8 mouse cellular contexts compared by ENCODE assay signal in the genomic region with DNA sequence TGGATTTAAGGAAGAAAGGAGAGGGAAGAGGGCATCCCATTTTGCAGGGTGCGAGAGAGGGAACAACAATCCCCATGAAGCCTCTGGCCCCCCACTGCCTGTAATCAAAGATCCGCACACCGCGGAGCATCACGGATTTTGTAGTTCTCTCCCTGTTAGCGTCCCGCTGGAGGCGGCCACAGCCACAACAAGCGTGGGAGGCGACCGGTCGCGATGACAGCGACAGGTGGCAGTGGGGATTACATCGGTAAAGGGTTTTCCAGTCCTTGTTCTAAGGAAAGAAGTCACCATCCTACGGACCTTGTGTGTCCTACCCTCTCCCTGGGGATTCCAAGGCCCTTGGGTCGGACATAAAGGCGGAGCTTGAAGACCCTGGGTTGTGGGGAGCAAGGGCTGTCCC. TPM values are rescaled to one million over a fixed set of nuclear protein-coding genes. Genes with fewer than 3 reads are reported as not detected.
DNase-seq lines count a peak whose midpoint lies in the region; ATAC-seq and TF ChIP-seq lines count a peak whose summit lies in the region.

No protein-coding gene starts in this region.

- no peak; the same call in 1 of the 2 replicates for TF ChIP-seq CTCF in midbrain, postnatal 0 days (IDR thresholded peaks at IDR 0.05)
- TF ChIP-seq CTCF in testis, adult 2 months (IDR thresholded peaks at IDR 0.05; ENCODE audit: control insufficient read depth, insufficient read depth, insufficient replicate concordance, low read depth, low read length) = no peak

- no peak for ATAC-seq in CD4-positive, CD25-positive, alpha-beta regulatory T cell, adult 4 months
- no peak for ATAC-seq in embryonic facial prominence, embryonic 13.5 days (ENCODE audit: insufficient number of reproducible peaks, insufficient read depth, low FRiP score, low TSS enrichment, low read depth)
- 0 out of 2 replicates have a peak, but pooled peaks have one; percentile 28 for ATAC-seq in hindbrain, embryonic 11.5 days (ENCODE audit: low FRiP score)
- peak; percentile 35; the same call in 1 of the 2 replicates for ATAC-seq in midbrain, postnatal 0 days (ENCODE audit: low FRiP score)

- peak overlapping the region; percentile 39 for H3K4me3 ChIP-seq in embryonic facial prominence, embryonic 13.5 days
- H3K4me3 ChIP-seq in hindbrain, embryonic 11.5 days (ENCODE audit: low read depth, low read length) = peak overlapping the region; percentile 32
- peak overlapping the region; percentile 39 for H3K4me3 ChIP-seq in limb, embryonic 10.5 days
- peak overlapping the region; percentile 70 for H3K4me3 ChIP-seq in midbrain, postnatal 0 days (ENCODE audit: low read depth, low read length)
- peak overlapping the region; percentile 72 for H3K4me3 ChIP-seq in testis, adult 2 months (ENCODE audit: control insufficient read depth, low read depth, low read length)

- peak; percentile 27 for DNase-seq in CD4-positive, CD25-positive, alpha-beta regulatory T cell, adult 2 months (ENCODE audit: low read depth, low spot score)
- DNase-seq in adrenal gland, postnatal 10 days = peak; percentile 59
- DNase-seq in hindbrain, embryonic 11.5 days (ENCODE audit: low spot score) = peak; percentile 83
- peak; percentile 70 for DNase-seq in limb, embryonic 10.5 days (ENCODE audit: low spot score)
- peak; percentile 91 for DNase-seq in midbrain, postnatal 0 days (ENCODE audit: low spot score)

- TF ChIP-seq POLR2A in testis, adult 2 months (IDR thresholded peaks at IDR 0.05; ENCODE audit: control insufficient read depth, low read depth, low read length) = no peak

- H3K27ac ChIP-seq in embryonic facial prominence, embryonic 13.5 days = no peak overlapping the region
- H3K27ac ChIP-seq in hindbrain, embryonic 11.5 days (ENCODE audit: low read depth, low read length) = no peak overlapping the region
- H3K27ac ChIP-seq in limb, embryonic 10.5 days = no peak overlapping the region
- H3K27ac ChIP-seq in midbrain, postnatal 0 days (ENCODE audit: low read depth, low read length) = peak overlapping the region; percentile 69; the same call in 1 of the 2 replicates
- no peak overlapping the region for H3K27ac ChIP-seq in testis, adult 2 months (ENCODE audit: control insufficient read depth, insufficient read depth, low read depth, low read length)

- WGBS in embryonic facial prominence, embryonic 13.5 days = 1% methylated on average over 18 of the region's 18 CpGs
- 1% methylated on average over 18 of the region's 18 CpGs for WGBS in hindbrain, embryonic 11.5 days
- WGBS in limb, embryonic 10.5 days = under 1% methylated on average over 18 of the region's 18 CpGs
- under 1% methylated on average over 18 of the region's 18 CpGs for WGBS in midbrain, postnatal 0 days

- H3K9ac ChIP-seq in embryonic facial prominence, embryonic 13.5 days = peak overlapping the region; percentile 58; the same call in 1 of the 2 replicates
- H3K9ac ChIP-seq in hindbrain, embryonic 11.5 days (ENCODE audit: low read depth, low read length) = peak overlapping the region; percentile 44; the same call in 1 of the 2 replicates
- H3K9ac ChIP-seq in midbrain, postnatal 0 days (replicated peaks; ENCODE audit: low read length, poor library complexity, severe bottlenecking) = peak overlapping the region; percentile 57

- H3K4me2 ChIP-seq in embryonic facial prominence, embryonic 13.5 days = peak overlapping the region; percentile 67
- H3K4me2 ChIP-seq in hindbrain, embryonic 11.5 days (replicated peaks; ENCODE audit: low read depth, low read length) = peak overlapping the region; percentile 63
- peak overlapping the region; percentile 91 for H3K4me2 ChIP-seq in midbrain, postnatal 0 days (ENCODE audit: low read depth, low read length, poor library complexity, severe bottlenecking)

- H3K36me3 ChIP-seq in embryonic facial prominence, embryonic 13.5 days = no peaks in the 10 kb centered on the region
- H3K36me3 ChIP-seq in hindbrain, embryonic 11.5 days (ENCODE audit: control insufficient read depth, insufficient read depth, low read length) = no peaks in the 10 kb centered on the region
- H3K36me3 ChIP-seq in limb, embryonic 10.5 days = no peaks in the 10 kb centered on the region
- no peaks in the 10 kb centered on the region for H3K36me3 ChIP-seq in midbrain, postnatal 0 days (ENCODE audit: insufficient read depth, low read length)
- no peaks in the 10 kb centered on the region for H3K36me3 ChIP-seq in testis, adult 2 months (ENCODE audit: control insufficient read depth, insufficient read depth, low read length)

- H3K27me3 ChIP-seq in embryonic facial prominence, embryonic 13.5 days = peaks cover 65% of the 10 kb centered on the region
- H3K27me3 ChIP-seq in hindbrain, embryonic 11.5 days (ENCODE audit: control insufficient read depth, insufficient read depth, low read length) = peaks cover 22% of the 10 kb centered on the region
- peaks cover 81% of the 10 kb centered on the region for H3K27me3 ChIP-seq in limb, embryonic 10.5 days (ENCODE audit: low read depth, poor library complexity, severe bottlenecking)
- H3K27me3 ChIP-seq in midbrain, postnatal 0 days (ENCODE audit: insufficient read depth, low read length) = no peaks in the 10 kb centered on the region
- H3K27me3 ChIP-seq in testis, adult 2 months (ENCODE audit: control insufficient read depth, insufficient read depth, low read length) = peaks cover 9% of the 10 kb centered on the region; the same call in 1 of the 2 replicates

- H3K4me1 ChIP-seq in embryonic facial prominence, embryonic 13.5 days = peaks cover 43% of the 10 kb centered on the region
- H3K4me1 ChIP-seq in hindbrain, embryonic 11.5 days (replicated peaks; ENCODE audit: control insufficient read depth, insufficient read depth, low read length) = peaks cover 10% of the 10 kb centered on the region
- peaks cover 50% of the 10 kb centered on the region for H3K4me1 ChIP-seq in limb, embryonic 10.5 days
- H3K4me1 ChIP-seq in midbrain, postnatal 0 days (ENCODE audit: insufficient read depth, low read length) = peaks cover 5% of the 10 kb centered on the region; the same call in 1 of the 2 replicates
- peaks cover 51% of the 10 kb centered on the region for H3K4me1 ChIP-seq in testis, adult 2 months (ENCODE audit: control insufficient read depth, insufficient read depth, low read length)

- no peaks in the 10 kb centered on the region for H3K9me3 ChIP-seq in embryonic facial prominence, embryonic 13.5 days
- no peaks in the 10 kb centered on the region for H3K9me3 ChIP-seq in hindbrain, embryonic 11.5 days (ENCODE audit: control insufficient read depth, low read length)
- no peaks in the 10 kb centered on the region for H3K9me3 ChIP-seq in limb, embryonic 10.5 days (replicated peaks)
- no peaks in the 10 kb centered on the region for H3K9me3 ChIP-seq in midbrain, postnatal 0 days (ENCODE audit: low read length)

RNA-seq across cellular contexts. Expression of gene Kcnc3, which starts 3.5 kb away (rescaled TPM):
- polyA plus RNA-seq in CD4-positive, CD25-positive, alpha-beta regulatory T cell, adult 4 months (2017; shearing (Covaris generic)) = under 1 TPM in 1 of 2 experiments, not detected in 1; 0.42 TPM
- 1 to 10 TPM; 4.7 to 4.8 TPM for total RNA-seq in adrenal gland, postnatal 10 days (2021)
- 0.72 and 1.8 TPM in 2 replicates for polyA plus RNA-seq in embryonic facial prominence, embryonic 13.5 days (2015; fragmentation: Nextera tagmentation; extraction: Ambion mirVana)
- polyA plus RNA-seq in hindbrain, embryonic 11.5 days (2014; fragmentation: Nextera tagmentation; extraction: Ambion mirVana) = 1.4 and 2.1 TPM in 2 replicates
- 0.21 and 0.28 TPM in 2 replicates for polyA plus RNA-seq in limb, embryonic 10.5 days (2016; fragmentation: Nextera tagmentation; extraction: Ambion mirVana)
- total RNA-seq in midbrain, postnatal 0 days (2014; rRNA removed) = 17.2 and 25.4 TPM in 2 replicates
- polyA plus RNA-seq in midbrain, postnatal 0 days (2015; fragmentation: Nextera tagmentation; extraction: Ambion mirVana) = 6.2 and 6.6 TPM in 2 replicates
- 0.70 and 3.2 TPM in 2 replicates for polyA plus RNA-seq in testis, adult 2 months (2012; rRNA removed)

RNA-seq across cellular contexts. Expression of gene Napsa, which starts 14.8 kb away (rescaled TPM):
- 1 to 10 TPM in 1 of 2 experiments, under 1 TPM in 1; 0.52 to 6.7 TPM for polyA plus RNA-seq in CD4-positive, CD25-positive, alpha-beta regulatory T cell, adult 4 months (2017; shearing (Covaris generic))
- 1 to 10 TPM; 3.2 to 3.9 TPM for total RNA-seq in adrenal gland, postnatal 10 days (2021)
- 1.1 and 1.8 TPM in 2 replicates for polyA plus RNA-seq in embryonic facial prominence, embryonic 13.5 days (2015; fragmentation: Nextera tagmentation; extraction: Ambion mirVana)
- polyA plus RNA-seq in hindbrain, embryonic 11.5 days (2014; fragmentation: Nextera tagmentation; extraction: Ambion mirVana) = 0.28 and 0.66 TPM in 2 replicates
- 0.14 and 0.20 TPM in 2 replicates for polyA plus RNA-seq in limb, embryonic 10.5 days (2016; fragmentation: Nextera tagmentation; extraction: Ambion mirVana)
- not detected in 2 replicates for total RNA-seq in midbrain, postnatal 0 days (2014; rRNA removed)
- 0.79 and 0.82 TPM in 2 replicates for polyA plus RNA-seq in midbrain, postnatal 0 days (2015; fragmentation: Nextera tagmentation; extraction: Ambion mirVana)
- 0.67 and 2.4 TPM in 2 replicates for polyA plus RNA-seq in testis, adult 2 months (2012; rRNA removed)

RNA-seq across cellular contexts. Expression of gene Nr1h2, which starts 33.2 kb away (rescaled TPM):
- 10 to 100 TPM; 42.2 to 57.7 TPM for polyA plus RNA-seq in CD4-positive, CD25-positive, alpha-beta regulatory T cell, adult 4 months (2017; shearing (Covaris generic))
- total RNA-seq in adrenal gland, postnatal 10 days (2021) = 10 to 100 TPM; 90.7 to 91.0 TPM
- polyA plus RNA-seq in embryonic facial prominence, embryonic 13.5 days (2015; fragmentation: Nextera tagmentation; extraction: Ambion mirVana) = 72.3 and 80.1 TPM in 2 replicates
- 70.8 and 72.7 TPM in 2 replicates for polyA plus RNA-seq in hindbrain, embryonic 11.5 days (2014; fragmentation: Nextera tagmentation; extraction: Ambion mirVana)
- 74.5 and 82.2 TPM in 2 replicates for polyA plus RNA-seq in limb, embryonic 10.5 days (2016; fragmentation: Nextera tagmentation; extraction: Ambion mirVana)
- total RNA-seq in midbrain, postnatal 0 days (2014; rRNA removed) = 46.8 and 47.7 TPM in 2 replicates
- 41.2 and 48.0 TPM in 2 replicates for polyA plus RNA-seq in midbrain, postnatal 0 days (2015; fragmentation: Nextera tagmentation; extraction: Ambion mirVana)
- 72.1 and 77.1 TPM in 2 replicates for polyA plus RNA-seq in testis, adult 2 months (2012; rRNA removed)

RNA-seq across cellular contexts. Expression of gene Pold1, which starts 38.3 kb away (rescaled TPM):
- polyA plus RNA-seq in CD4-positive, CD25-positive, alpha-beta regulatory T cell, adult 4 months (2017; shearing (Covaris generic)) = 10 to 100 TPM; 18.4 to 45.5 TPM
- 10 to 100 TPM; 20.6 to 30.7 TPM for total RNA-seq in adrenal gland, postnatal 10 days (2021)
- 94.4 and 104 TPM in 2 replicates for polyA plus RNA-seq in embryonic facial prominence, embryonic 13.5 days (2015; fragmentation: Nextera tagmentation; extraction: Ambion mirVana)
- polyA plus RNA-seq in hindbrain, embryonic 11.5 days (2014; fragmentation: Nextera tagmentation; extraction: Ambion mirVana) = 40.9 and 43.2 TPM in 2 replicates
- 175 and 184 TPM in 2 replicates for polyA plus RNA-seq in limb, embryonic 10.5 days (2016; fragmentation: Nextera tagmentation; extraction: Ambion mirVana)
- 12.9 and 17.5 TPM in 2 replicates for total RNA-seq in midbrain, postnatal 0 days (2014; rRNA removed)
- 8.8 and 9.6 TPM in 2 replicates for polyA plus RNA-seq in midbrain, postnatal 0 days (2015; fragmentation: Nextera tagmentation; extraction: Ambion mirVana)
- polyA plus RNA-seq in testis, adult 2 months (2012; rRNA removed) = 18.1 and 20.3 TPM in 2 replicates

RNA-seq across cellular contexts. Expression of gene Spib, which starts 55.1 kb away (rescaled TPM):
- 1 to 10 TPM in 1 of 2 experiments, under 1 TPM in 1; 0.11 to 4.2 TPM for polyA plus RNA-seq in CD4-positive, CD25-positive, alpha-beta regulatory T cell, adult 4 months (2017; shearing (Covaris generic))
- 1 to 10 TPM; 6.5 to 7.3 TPM for total RNA-seq in adrenal gland, postnatal 10 days (2021)
- 0.60 and 0.94 TPM in 2 replicates for polyA plus RNA-seq in embryonic facial prominence, embryonic 13.5 days (2015; fragmentation: Nextera tagmentation; extraction: Ambion mirVana)
- not detected in 2 replicates for polyA plus RNA-seq in hindbrain, embryonic 11.5 days (2014; fragmentation: Nextera tagmentation; extraction: Ambion mirVana)
- polyA plus RNA-seq in limb, embryonic 10.5 days (2016; fragmentation: Nextera tagmentation; extraction: Ambion mirVana) = 0.20 TPM in 1 of 2 replicates, not detected in the other
- 0.19 TPM in 1 of 2 replicates, not detected in the other for total RNA-seq in midbrain, postnatal 0 days (2014; rRNA removed)
- 0.14 TPM in 1 of 2 replicates, not detected in the other for polyA plus RNA-seq in midbrain, postnatal 0 days (2015; fragmentation: Nextera tagmentation; extraction: Ambion mirVana)
- polyA plus RNA-seq in testis, adult 2 months (2012; rRNA removed) = 0.15 and 0.16 TPM in 2 replicates

Comparison
In these comparisons a context has a peak if more than half of its experiments do, and no peak if none do; other contexts are left out.
1. DNase-seq: peak in every context shown above with its lines; median percentile 91 in midbrain, postnatal 0 days; 83 in hindbrain, embryonic 11.5 days; 70 in limb, embryonic 10.5 days; 59 in adrenal gland, postnatal 10 days; 27 in CD4-positive, CD25-positive, alpha-beta regulatory T cell, adult 2 months.
2. ATAC-seq: peak in hindbrain, embryonic 11.5 days (single experiment) and midbrain, postnatal 0 days (single experiment); none in CD4-positive, CD25-positive, alpha-beta regulatory T cell, adult 4 months (single experiment) and embryonic facial prominence, embryonic 13.5 days (single experiment).
3. Peak in every context shown above with its lines, with median percentiles within 50 percentile points of each other: H3K4me2 ChIP-seq, H3K4me3 ChIP-seq and H3K9ac ChIP-seq.